Mouse (Mus musculus): ENCODE measurements around the gene Afap1l2. TPM values are rescaled to one million over a fixed set of nuclear protein-coding genes. Genes with fewer than 3 reads are reported as not detected.
A peak's percentile ranks its signal among the peaks of the same experiment; 100 is the strongest.

Afap1l2 gene
- polyA plus RNA-seq, 1 experiment from 2014 or later, result 12.5 TPM

GRCm38 (mm10) chr19:56891438-56891837, 116.6 kb downstream of the Afap1l2 start:
- H3K4me3 ChIP-seq (ENCODE audit: low read length), result no peak overlapping the region
- no peaks in the 10 kb centered on the region for H3K27me3 ChIP-seq (ENCODE audit: control insufficient read depth, insufficient read depth, low read length)
- H3K9me3 ChIP-seq (ENCODE audit: control insufficient read depth, low read length), result no peaks in the 10 kb centered on the region
- no peaks in the 10 kb centered on the region for H3K36me3 ChIP-seq (ENCODE audit: control insufficient read depth, insufficient read depth, low read length)
- no peak overlapping the region for H3K27ac ChIP-seq (ENCODE audit: low read depth, low read length)
- peaks cover 6% of the 10 kb centered on the region; the same call in 1 of the 2 replicates for H3K4me1 ChIP-seq (ENCODE audit: control insufficient read depth, insufficient read depth, low read length)
- no peak overlapping the region for H3K9ac ChIP-seq (ENCODE audit: low read depth, low read length)
- no peak overlapping the region for H3K4me2 ChIP-seq (replicated peaks; ENCODE audit: low read depth, low read length)
- WGBS, result 42% methylated on average over 2 of the region's 2 CpGs
- peak; percentile 71 for ATAC-seq (ENCODE audit: low FRiP score, low TSS enrichment)

GRCm38 (mm10) chr19:56888654-56889053, 119.4 kb downstream of the Afap1l2 start:
- Histone ChIP-seq H3K27ac (ENCODE audit: low read depth, low read length) (no peak overlapping the region), H3K36me3 (ENCODE audit: control insufficient read depth, insufficient read depth, low read length) (no peaks in the 10 kb centered on the region), H3K4me3 (ENCODE audit: low read length) (no peak overlapping the region), H3K27me3 (ENCODE audit: control insufficient read depth, insufficient read depth, low read length) (no peaks in the 10 kb centered on the region), H3K4me1 (ENCODE audit: control insufficient read depth, insufficient read depth, low read length) (peaks cover 6% of the 10 kb centered on the region; the same call in 1 of the 2 replicates), H3K9me3 (ENCODE audit: control insufficient read depth, low read length) (no peaks in the 10 kb centered on the region), H3K4me2 (replicated peaks; ENCODE audit: low read depth, low read length) (no peak overlapping the region), H3K9ac (ENCODE audit: low read depth, low read length) (no peak overlapping the region)
- ATAC-seq (ENCODE audit: low FRiP score, low TSS enrichment), result no peak
- WGBS, result 75% methylated on average over 5 of the region's 5 CpGs

GRCm38 (mm10) chr19:56887879-56888278, 120.1 kb downstream of the Afap1l2 start:
- ATAC-seq (ENCODE audit: low FRiP score, low TSS enrichment), result no peak
- 53% methylated on average over 10 of the region's 10 CpGs for whole genome bisulfite sequencing
- Histone ChIP-seq H3K27ac (ENCODE audit: low read depth, low read length) (no peak overlapping the region), H3K36me3 (ENCODE audit: control insufficient read depth, insufficient read depth, low read length) (no peaks in the 10 kb centered on the region), H3K27me3 (ENCODE audit: control insufficient read depth, insufficient read depth, low read length) (no peaks in the 10 kb centered on the region), H3K4me2 (replicated peaks; ENCODE audit: low read depth, low read length) (no peak overlapping the region), H3K4me1 (ENCODE audit: control insufficient read depth, insufficient read depth, low read length) (peaks cover 12% of the 10 kb centered on the region), H3K9me3 (ENCODE audit: control insufficient read depth, low read length) (no peaks in the 10 kb centered on the region), H3K4me3 (ENCODE audit: low read length) (no peak overlapping the region), H3K9ac (ENCODE audit: low read depth, low read length) (no peak overlapping the region)

GRCm38 (mm10) chr19:56877364-56877763, 130.7 kb downstream of the Afap1l2 start:
- Histone ChIP-seq H3K9ac (ENCODE audit: low read depth, low read length) (no peak overlapping the region), H3K27ac (ENCODE audit: low read depth, low read length) (no peak overlapping the region), H3K4me2 (replicated peaks; ENCODE audit: low read depth, low read length) (no peak overlapping the region), H3K4me1 (ENCODE audit: control insufficient read depth, insufficient read depth, low read length) (peaks cover 6% of the 10 kb centered on the region), H3K36me3 (ENCODE audit: control insufficient read depth, insufficient read depth, low read length) (no peaks in the 10 kb centered on the region), H3K9me3 (ENCODE audit: control insufficient read depth, low read length) (no peaks in the 10 kb centered on the region), H3K4me3 (ENCODE audit: low read length) (no peak overlapping the region), H3K27me3 (ENCODE audit: control insufficient read depth, insufficient read depth, low read length) (peaks cover 39% of the 10 kb centered on the region)
- ATAC-seq (ENCODE audit: low FRiP score, low TSS enrichment), result no peak
- WGBS, result 78% methylated on average over 6 of the region's 6 CpGs

DNA sequence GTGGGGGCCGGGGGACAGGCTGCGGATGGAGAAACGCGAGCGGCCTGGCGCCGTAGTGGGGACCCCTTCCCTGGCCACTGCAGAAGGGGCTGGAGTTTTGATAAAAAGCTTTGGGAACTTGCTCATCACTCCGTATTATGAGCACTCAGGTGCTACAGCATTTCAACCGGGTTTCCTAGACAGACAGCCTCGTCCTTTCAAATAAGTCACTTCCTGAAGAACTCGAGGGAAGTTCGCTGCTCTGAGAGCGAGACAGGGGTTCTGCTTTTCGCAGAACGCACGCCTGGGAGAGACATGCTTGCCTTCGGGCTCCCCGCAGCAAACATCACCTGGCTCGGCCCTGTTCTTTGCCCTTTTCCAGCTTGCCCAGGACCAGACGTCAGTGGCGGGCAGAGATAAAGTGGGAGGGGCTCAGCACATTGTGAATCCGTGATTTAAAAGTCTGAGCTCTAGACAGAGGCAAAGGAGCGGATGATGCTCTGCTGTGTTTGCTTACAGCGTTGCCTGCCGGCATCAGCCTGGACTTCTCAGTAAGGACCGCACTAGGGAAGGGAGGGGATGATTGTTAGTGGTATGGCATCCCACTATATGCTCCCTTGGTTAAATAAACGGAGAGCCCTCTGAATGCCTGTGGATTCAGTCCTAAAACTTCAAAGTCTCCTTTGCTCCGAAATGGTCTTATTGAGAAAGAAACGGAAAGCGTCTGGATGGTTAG, 133.3 kb downstream of the Afap1l2 start:
- peaks cover 8% of the 10 kb centered on the region; the same call in 1 of the 2 replicates for H3K4me1 ChIP-seq (ENCODE audit: control insufficient read depth, insufficient read depth, low read length)
- H3K9ac ChIP-seq (ENCODE audit: low read depth, low read length), result peak overlapping the region; percentile 65
- H3K9me3 ChIP-seq (ENCODE audit: control insufficient read depth, low read length), result no peaks in the 10 kb centered on the region
- H3K27me3 ChIP-seq (ENCODE audit: control insufficient read depth, insufficient read depth, low read length), result peaks cover 39% of the 10 kb centered on the region
- peak; percentile 57; the same call in 1 of the 2 replicates for ATAC-seq (ENCODE audit: low FRiP score, low TSS enrichment)
- no peaks in the 10 kb centered on the region for H3K36me3 ChIP-seq (ENCODE audit: control insufficient read depth, insufficient read depth, low read length)
- H3K4me3 ChIP-seq (ENCODE audit: low read length), result peak overlapping the region; percentile 54
- 8% methylated on average over 30 of the region's 30 CpGs for WGBS
- H3K4me2 ChIP-seq (replicated peaks; ENCODE audit: low read depth, low read length), result peak overlapping the region; percentile 93
- H3K27ac ChIP-seq (ENCODE audit: low read depth, low read length), result no peak overlapping the region

- Histone ChIP-seq H3K36me3 (ENCODE audit: control insufficient read depth, insufficient read depth, low read length) (no peaks in the 10 kb centered on the region), H3K4me2 (replicated peaks; ENCODE audit: low read depth, low read length) (peak within 1 kb of the TSS; percentile 93), H3K27me3 (ENCODE audit: control insufficient read depth, insufficient read depth, low read length) (peaks cover 39% of the 10 kb centered on the region), H3K4me3 (ENCODE audit: low read length) (peak within 1 kb of the TSS; percentile 54), H3K9me3 (ENCODE audit: control insufficient read depth, low read length) (no peaks in the 10 kb centered on the region), H3K9ac (ENCODE audit: low read depth, low read length) (peak within 1 kb of the TSS; percentile 65), H3K4me1 (ENCODE audit: control insufficient read depth, insufficient read depth, low read length) (peaks cover 9% of the 10 kb centered on the region; the same call in 1 of the 2 replicates), H3K27ac (ENCODE audit: low read depth, low read length) (no peak within 1 kb of the TSS)
- 2% methylated on average over 63 of the region's 71 CpGs for WGBS
- ATAC-seq (ENCODE audit: low FRiP score, low TSS enrichment), result peak; percentile 63
Measured at GRCm38 (mm10) chr19:56873816-56874600, 134.0 kb downstream of the Afap1l2 start, which contains the start of gene Vwa2. Vwa2 (plus strand) TSS chr19:56874249.

- no peaks in the 10 kb centered on the region for H3K9me3 ChIP-seq (ENCODE audit: control insufficient read depth, low read length)
- H3K9ac ChIP-seq (ENCODE audit: low read depth, low read length), result no peak overlapping the region
- H3K4me1 ChIP-seq (ENCODE audit: control insufficient read depth, insufficient read depth, low read length), result 0 out of 2 replicates have a peak, but pooled peaks cover 6% of the 10 kb centered on the region
- no peaks in the 10 kb centered on the region for H3K36me3 ChIP-seq (ENCODE audit: control insufficient read depth, insufficient read depth, low read length)
- no peak overlapping the region for H3K4me2 ChIP-seq (replicated peaks; ENCODE audit: low read depth, low read length)
- no peak overlapping the region for H3K27ac ChIP-seq (ENCODE audit: low read depth, low read length)
- ATAC-seq (ENCODE audit: low FRiP score, low TSS enrichment), result no peak
- no peak overlapping the region for H3K4me3 ChIP-seq (ENCODE audit: low read length)
- 61% methylated on average over 4 of the region's 4 CpGs for WGBS
- H3K27me3 ChIP-seq (ENCODE audit: control insufficient read depth, insufficient read depth, low read length), result peaks cover 4% of the 10 kb centered on the region
Measured at GRCm38 (mm10) chr19:56867701-56868100, 140.3 kb downstream of the Afap1l2 start.

Data from kidney, embryonic 14.5 days (tissue).